Mouse (Mus musculus): ENCODE measurements around the gene Kcnip1. TPM values are rescaled to one million over a fixed set of nuclear protein-coding genes. Genes with fewer than 3 reads are reported as not detected.

Gene Kcnip1
- polyA plus RNA-seq, 1 experiment from 2014 or later: 2.5 TPM

GRCm38 (mm10) chr11:33871998-33872715 lies 120.8 kb downstream of the Kcnip1 start:
- TF ChIP-seq CTCF (IDR thresholded peaks at IDR 0.05; ENCODE audit: low read depth): no peak
- ATAC-seq: no peak

GRCm38 (mm10) chr11:33870246-33870645 lies 122.7 kb downstream of the Kcnip1 start:
- no peak for TF ChIP-seq CTCF (IDR thresholded peaks at IDR 0.05; ENCODE audit: low read depth)
- WGBS: 74% methylated on average over 2 of the region's 2 CpGs

More at GRCm38 (mm10) chr11:33871998-33872715, 120.8 kb downstream of the Kcnip1 start:
- Histone ChIP-seq H3K9ac (ENCODE audit: low read depth, low read length) (no peak overlapping the region), H3K27me3 (replicated peaks; ENCODE audit: control insufficient read depth, insufficient read depth, low read length) (no peaks in the 10 kb centered on the region), H3K36me3 (ENCODE audit: control insufficient read depth, insufficient read depth) (no peaks in the 10 kb centered on the region), H3K4me3 (ENCODE audit: low read depth, low read length) (no peak overlapping the region), H3K4me1 (replicated peaks; ENCODE audit: control insufficient read depth, insufficient read depth, low read length) (peaks cover 9% of the 10 kb centered on the region; the same call in 1 of the 2 replicates), H3K27ac (ENCODE audit: low read depth, low read length) (no peak overlapping the region), H3K4me2 (replicated peaks; ENCODE audit: low read depth) (no peak overlapping the region), H3K9me3 (ENCODE audit: control insufficient read depth) (no peaks in the 10 kb centered on the region)
- WGBS: 40% methylated on average over 9 of the region's 9 CpGs

GRCm38 (mm10) chr11:33869559-33869958 lies 123.4 kb downstream of the Kcnip1 start:
- no peaks in the 10 kb centered on the region for H3K27me3 ChIP-seq (replicated peaks; ENCODE audit: control insufficient read depth, insufficient read depth, low read length)
- H3K9me3 ChIP-seq (ENCODE audit: control insufficient read depth): no peaks in the 10 kb centered on the region
- H3K4me3 ChIP-seq (ENCODE audit: low read depth, low read length): no peak overlapping the region
- no peak overlapping the region for H3K27ac ChIP-seq (ENCODE audit: low read depth, low read length)
- no peak overlapping the region for H3K9ac ChIP-seq (ENCODE audit: low read depth, low read length)
- peaks cover 9% of the 10 kb centered on the region; the same call in 1 of the 2 replicates for H3K4me1 ChIP-seq (replicated peaks; ENCODE audit: control insufficient read depth, insufficient read depth, low read length)
- no peaks in the 10 kb centered on the region for H3K36me3 ChIP-seq (ENCODE audit: control insufficient read depth, insufficient read depth)
- WGBS: 62% methylated on average over 3 of the region's 3 CpGs
- TF ChIP-seq CTCF (IDR thresholded peaks at IDR 0.05; ENCODE audit: low read depth): 0 out of 2 replicates have a peak, but pooled peaks have one; percentile 19
- ATAC-seq: no peak
- no peak overlapping the region for H3K4me2 ChIP-seq (replicated peaks; ENCODE audit: low read depth)

More at GRCm38 (mm10) chr11:33870246-33870645, 122.7 kb downstream of the Kcnip1 start:
- Histone ChIP-seq H3K9ac (ENCODE audit: low read depth, low read length) (no peak overlapping the region), H3K9me3 (ENCODE audit: control insufficient read depth) (no peaks in the 10 kb centered on the region), H3K4me2 (replicated peaks; ENCODE audit: low read depth) (no peak overlapping the region), H3K4me3 (ENCODE audit: low read depth, low read length) (no peak overlapping the region), H3K27me3 (replicated peaks; ENCODE audit: control insufficient read depth, insufficient read depth, low read length) (no peaks in the 10 kb centered on the region), H3K36me3 (ENCODE audit: control insufficient read depth, insufficient read depth) (no peaks in the 10 kb centered on the region), H3K4me1 (replicated peaks; ENCODE audit: control insufficient read depth, insufficient read depth, low read length) (peaks cover 9% of the 10 kb centered on the region; the same call in 1 of the 2 replicates), H3K27ac (ENCODE audit: low read depth, low read length) (no peak overlapping the region)
- ATAC-seq: no peak

GRCm38 (mm10) chr11:33866775-33867174 lies 126.2 kb downstream of the Kcnip1 start:
- no peak for TF ChIP-seq CTCF (IDR thresholded peaks at IDR 0.05; ENCODE audit: low read depth)
- ATAC-seq: no peak
- H3K9me3 ChIP-seq (ENCODE audit: control insufficient read depth): no peaks in the 10 kb centered on the region
- H3K4me3 ChIP-seq (ENCODE audit: low read depth, low read length): no peak overlapping the region
- no peaks in the 10 kb centered on the region for H3K4me1 ChIP-seq (replicated peaks; ENCODE audit: control insufficient read depth, insufficient read depth, low read length)
- no peak overlapping the region for H3K9ac ChIP-seq (ENCODE audit: low read depth, low read length)
- H3K36me3 ChIP-seq (ENCODE audit: control insufficient read depth, insufficient read depth): no peaks in the 10 kb centered on the region
- H3K27me3 ChIP-seq (replicated peaks; ENCODE audit: control insufficient read depth, insufficient read depth, low read length): no peaks in the 10 kb centered on the region
- H3K27ac ChIP-seq (ENCODE audit: low read depth, low read length): no peak overlapping the region
- H3K4me2 ChIP-seq (replicated peaks; ENCODE audit: low read depth): no peak overlapping the region
- WGBS: 79% methylated on average over 6 of the region's 6 CpGs

- Histone ChIP-seq H3K9ac (ENCODE audit: low read depth, low read length) (no peak overlapping the region), H3K27ac (ENCODE audit: low read depth, low read length) (no peak overlapping the region), H3K9me3 (ENCODE audit: control insufficient read depth) (no peaks in the 10 kb centered on the region), H3K4me1 (replicated peaks; ENCODE audit: control insufficient read depth, insufficient read depth, low read length) (no peaks in the 10 kb centered on the region), H3K36me3 (ENCODE audit: control insufficient read depth, insufficient read depth) (no peaks in the 10 kb centered on the region), H3K4me2 (replicated peaks; ENCODE audit: low read depth) (no peak overlapping the region), H3K27me3 (replicated peaks; ENCODE audit: control insufficient read depth, insufficient read depth, low read length) (no peaks in the 10 kb centered on the region), H3K4me3 (ENCODE audit: low read depth, low read length) (no peak overlapping the region)
- no peak for ATAC-seq
- no peak for TF ChIP-seq CTCF (IDR thresholded peaks at IDR 0.05; ENCODE audit: low read depth)
- WGBS: 94% methylated on average over 4 of the region's 4 CpGs
Observed at GRCm38 (mm10) chr11:33864245-33864644, 128.7 kb downstream of the Kcnip1 start.

- no peaks in the 10 kb centered on the region for H3K9me3 ChIP-seq (ENCODE audit: control insufficient read depth)
- H3K4me1 ChIP-seq (replicated peaks; ENCODE audit: control insufficient read depth, insufficient read depth, low read length): no peaks in the 10 kb centered on the region
- TF ChIP-seq CTCF (IDR thresholded peaks at IDR 0.05; ENCODE audit: low read depth): no peak
- H3K27me3 ChIP-seq (replicated peaks; ENCODE audit: control insufficient read depth, insufficient read depth, low read length): no peaks in the 10 kb centered on the region
- H3K4me2 ChIP-seq (replicated peaks; ENCODE audit: low read depth): no peak overlapping the region
- H3K4me3 ChIP-seq (ENCODE audit: low read depth, low read length): no peak overlapping the region
- no peak overlapping the region for H3K27ac ChIP-seq (ENCODE audit: low read depth, low read length)
- ATAC-seq: no peak
- no peaks in the 10 kb centered on the region for H3K36me3 ChIP-seq (ENCODE audit: control insufficient read depth, insufficient read depth)
- H3K9ac ChIP-seq (ENCODE audit: low read depth, low read length): no peak overlapping the region
Observed at GRCm38 (mm10) chr11:33861823-33862222, 131.1 kb downstream of the Kcnip1 start.
